Mouse (Mus musculus) intestine, postnatal 0 days (tissue): ENCODE results near the gene Dcbld2. TPM values are rescaled to one million over a fixed set of nuclear protein-coding genes. Genes with fewer than 3 reads are reported as not detected.

ENCODE experiments used
- ATAC-seq: fragments of 200-750 bp; cut with Nextera tagmentation; 2 replicates; pipeline ENCODE4 v1.8.0; 2017; ENCODE audit warnings: mild to moderate bottlenecking, moderate TSS enrichment, moderate library complexity
- H3K27ac ChIP-seq: fragments of 300-500 bp; sonication (generic); 2 replicates; pipeline ENCODE4 v1.5.1; 2014; ENCODE audit warnings: mild to moderate bottlenecking, low read depth, low read length, moderate library complexity
- H3K27me3 ChIP-seq: fragments of 300-500 bp; sonication (generic); replicated peaks from 2 replicates; pipeline ENCODE4 v1.6.1; 2014; ENCODE audit warnings: low read length, mixed read lengths; ENCODE audit not compliant: control insufficient read depth, insufficient read depth
- H3K36me3 ChIP-seq: fragments of 300-500 bp; sonication (generic); 2 replicates; pipeline ENCODE4 v1.6.1; 2014; ENCODE audit warnings: mild to moderate bottlenecking, moderate library complexity; ENCODE audit not compliant: control insufficient read depth, insufficient read depth
- H3K4me1 ChIP-seq: fragments of 300-500 bp; sonication (generic); replicated peaks from 2 replicates; pipeline ENCODE4 v1.6.1; 2014; ENCODE audit warnings: antibody characterized with exemption, low read length, mixed read lengths; ENCODE audit not compliant: control insufficient read depth, insufficient read depth
- H3K4me2 ChIP-seq: fragments of 300-500 bp; sonication (generic); replicated peaks from 2 replicates; pipeline ENCODE4 v1.6.1; 2014; ENCODE audit warnings: low read depth, mild to moderate bottlenecking, moderate library complexity
- H3K4me3 ChIP-seq: fragments of 300-500 bp; sonication (generic); 2 replicates; pipeline ENCODE4 v1.5.1; 2014; ENCODE audit warnings: low read depth, low read length
- H3K9ac ChIP-seq: fragments of 300-500 bp; sonication (generic); 2 replicates; pipeline ENCODE4 v1.6.1; 2014; ENCODE audit warnings: mild to moderate bottlenecking, low read depth, low read length
- H3K9me3 ChIP-seq: fragments of 300-500 bp; sonication (generic); 2 replicates; pipeline ENCODE4 v1.6.1; 2016; ENCODE audit warnings: mixed run types; ENCODE audit not compliant: control insufficient read depth
- CTCF ChIP-seq: sonication (generic); IDR thresholded peaks from 2 replicates; pipeline ENCODE4 v1.5.1; 2016; ENCODE audit warnings: low read depth, mild to moderate bottlenecking, control low read depth, antibody characterized with exemption, moderate library complexity
- WGBS: fragments of 180-500 bp; shearing (Covaris S2); extraction: QIAGEN DNeasy Blood & Tissue Kit; methylation state at CpG from one replicate; pipeline ENCODE4 v1.1.7; 2014; 5-methylcytosine and 5-hydroxymethylcytosine counted together
- polyA plus RNA-seq: library from polyadenylated mRNA; unstranded; fragments of >200 nt; fragmentation: Nextera tagmentation; extraction: Ambion mirVana; gene quantifications from 2 replicates; pipeline ENCODE4 v1.2.1, GENCODE M21; 2015

Dcbld2 gene
- polyA plus RNA-seq, 1 experiment from 2014 or later, result 2.2 TPM

- Histone ChIP-seq H3K4me3 (no peak overlapping the region), H3K36me3 (peaks cover 49% of the 10 kb centered on the region), H3K9ac (no peak overlapping the region), H3K4me1 (no peaks in the 10 kb centered on the region), H3K9me3 (no peaks in the 10 kb centered on the region), H3K4me2 (no peak overlapping the region), H3K27ac (no peak overlapping the region), H3K27me3 (no peaks in the 10 kb centered on the region)
- no peak for TF ChIP-seq CTCF
- 41% methylated on average over 3 of the region's 3 CpGs for WGBS
- ATAC-seq, result no peak
These were observed 74.1 kb downstream of the Dcbld2 start for GRCm38 (mm10) chr16:58482296-58482695.

GRCm38 (mm10) chr16:58487861-58488260 is 79.6 kb downstream of the Dcbld2 start:
- H3K27me3 ChIP-seq, result no peaks in the 10 kb centered on the region
- no peak overlapping the region for H3K9ac ChIP-seq
- H3K4me1 ChIP-seq, result no peaks in the 10 kb centered on the region
- 88% methylated on average over 6 of the region's 6 CpGs for WGBS
- no peak overlapping the region for H3K4me3 ChIP-seq
- H3K36me3 ChIP-seq, result peaks cover 42% of the 10 kb centered on the region
- no peak overlapping the region for H3K4me2 ChIP-seq
- H3K9me3 ChIP-seq, result no peaks in the 10 kb centered on the region
- TF ChIP-seq CTCF, result no peak
- no peak overlapping the region for H3K27ac ChIP-seq
- ATAC-seq, result no peak

- 0 out of 2 replicates have a peak overlapping the region, but pooled peaks have one; percentile 15 for H3K27ac ChIP-seq
These were observed 88.5 kb downstream of the Dcbld2 start for GRCm38 (mm10) chr16:58496791-58497190.

GRCm38 (mm10) chr16:58497886-58498713 is 89.9 kb downstream of the Dcbld2 start:
- H3K27ac ChIP-seq, result peak overlapping the region; percentile 15; the same call in 1 of the 2 replicates
- no peak overlapping the region for H3K4me2 ChIP-seq
- 58% methylated on average over 9 of the region's 9 CpGs for WGBS
- no peak for TF ChIP-seq CTCF
- H3K9ac ChIP-seq, result no peak overlapping the region
- H3K4me1 ChIP-seq, result peaks cover 14% of the 10 kb centered on the region; the same call in 1 of the 2 replicates
- 0 out of 2 replicates have a peak, but pooled peaks have one; percentile 12 for ATAC-seq
- H3K9me3 ChIP-seq, result no peaks in the 10 kb centered on the region
- H3K4me3 ChIP-seq, result no peak overlapping the region
- peaks cover 12% of the 10 kb centered on the region for H3K36me3 ChIP-seq
- H3K27me3 ChIP-seq, result no peaks in the 10 kb centered on the region

More at GRCm38 (mm10) chr16:58496791-58497190, 88.5 kb downstream of the Dcbld2 start:
- peaks cover 15% of the 10 kb centered on the region for H3K36me3 ChIP-seq
- no peak for TF ChIP-seq CTCF
- no peak overlapping the region for H3K4me2 ChIP-seq
- H3K27me3 ChIP-seq, result no peaks in the 10 kb centered on the region
- peaks cover 11% of the 10 kb centered on the region; the same call in 1 of the 2 replicates for H3K4me1 ChIP-seq
- H3K9me3 ChIP-seq, result no peaks in the 10 kb centered on the region
- H3K9ac ChIP-seq, result no peak overlapping the region
- no peak overlapping the region for H3K4me3 ChIP-seq
- ATAC-seq, result no peak

- Histone ChIP-seq H3K4me3 (no peak overlapping the region), H3K27me3 (no peaks in the 10 kb centered on the region), H3K27ac (peak overlapping the region; percentile 31; the same call in 1 of the 2 replicates), H3K9me3 (no peaks in the 10 kb centered on the region), H3K9ac (no peak overlapping the region), H3K4me2 (no peak overlapping the region), H3K36me3 (peaks cover 10% of the 10 kb centered on the region; the same call in 1 of the 2 replicates), H3K4me1 (peaks cover 14% of the 10 kb centered on the region; the same call in 1 of the 2 replicates)
- ATAC-seq, result no peak
- WGBS, result 61% methylated on average over 1 of the region's 1 CpGs
- no peak for TF ChIP-seq CTCF
These were observed 90.9 kb downstream of the Dcbld2 start for GRCm38 (mm10) chr16:58499172-58499584.

- no peak overlapping the region for H3K4me3 ChIP-seq
- no peak for ATAC-seq
- WGBS, result 83% methylated on average over 5 of the region's 5 CpGs
- H3K9me3 ChIP-seq, result no peaks in the 10 kb centered on the region
- no peak overlapping the region for H3K27ac ChIP-seq
- peaks cover 10% of the 10 kb centered on the region; the same call in 1 of the 2 replicates for H3K36me3 ChIP-seq
- H3K27me3 ChIP-seq, result no peaks in the 10 kb centered on the region
- peaks cover 14% of the 10 kb centered on the region; the same call in 1 of the 2 replicates for H3K4me1 ChIP-seq
- no peak overlapping the region for H3K9ac ChIP-seq
- H3K4me2 ChIP-seq, result no peak overlapping the region
- no peak for TF ChIP-seq CTCF
These were observed 91.4 kb downstream of the Dcbld2 start for GRCm38 (mm10) chr16:58499650-58500049.
